Mouse (Mus musculus): Measurements from ENCODE around the gene Tbca. TPM values are rescaled to one million over a fixed set of nuclear protein-coding genes. Genes with fewer than 3 reads are reported as not detected.

Tbca gene
- 216 and 217 TPM in 2 replicates for polyA plus RNA-seq (2015; fragmentation: Nextera tagmentation; extraction: Ambion mirVana)

DNA sequence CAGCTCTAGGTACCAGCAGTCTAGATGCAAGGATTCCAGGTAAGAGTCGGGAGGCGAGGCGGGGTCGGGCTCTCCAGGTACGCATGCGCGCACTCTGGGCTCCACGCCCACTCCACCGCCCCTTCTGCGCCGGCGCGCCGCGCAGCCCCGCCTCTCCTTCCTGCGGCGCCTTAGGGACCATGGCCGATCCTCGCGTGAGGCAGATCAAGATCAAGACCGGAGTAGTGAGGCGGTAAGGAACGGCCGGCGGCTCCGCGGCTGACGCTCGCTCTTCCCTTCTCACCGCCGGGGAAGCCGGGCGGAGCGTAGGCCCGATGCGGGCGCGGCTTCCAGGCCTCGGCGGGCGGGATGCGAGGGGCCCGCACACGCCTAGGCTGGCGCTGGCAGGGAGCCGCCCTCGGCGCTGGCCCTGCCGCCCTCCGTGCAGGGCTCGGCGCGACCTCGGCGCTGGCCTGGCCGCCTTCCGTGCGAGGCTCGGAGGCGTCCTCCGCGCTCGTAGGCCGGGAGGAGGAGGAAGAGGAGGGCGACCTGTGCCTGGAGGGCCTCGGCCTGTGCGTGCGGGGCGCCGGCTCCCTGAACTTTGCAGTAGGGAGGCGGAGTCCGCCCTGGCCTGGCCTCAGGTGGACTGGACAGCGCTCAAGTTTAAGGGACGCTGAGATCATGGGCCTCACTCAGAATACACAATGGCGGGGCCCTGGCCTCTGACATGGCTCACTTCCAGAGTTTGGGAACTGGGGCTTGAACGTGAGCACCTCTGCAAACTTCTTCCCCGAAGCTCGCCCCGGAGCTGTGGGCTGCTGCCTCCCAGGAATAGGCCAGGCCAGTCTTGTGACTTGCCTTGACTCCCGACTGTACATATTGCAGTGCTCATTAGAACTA, at the start of gene Tbca:
Tbca (plus strand) TSS at position 140 of the 879 bp plus-strand sequence.
- under 1% methylated on average over 80 of the region's 81 CpGs for WGBS
- peak within 1 kb of the TSS; percentile 83 for H3K4me2 ChIP-seq (ENCODE audit: low read depth, low read length)
- no peaks in the 10 kb centered on the region for H3K36me3 ChIP-seq (ENCODE audit: control insufficient read depth, insufficient read depth, low read length)
- no peaks in the 10 kb centered on the region for H3K9me3 ChIP-seq (ENCODE audit: control insufficient read depth, low read length)
- peak; percentile 98 for ATAC-seq
- H3K4me3 ChIP-seq (ENCODE audit: low read length): peak within 1 kb of the TSS; percentile 100
- H3K27ac ChIP-seq (ENCODE audit: low read length): peak within 1 kb of the TSS; percentile 89
- no peaks in the 10 kb centered on the region for H3K27me3 ChIP-seq (replicated peaks; ENCODE audit: control insufficient read depth, insufficient read depth, low read length)
- peaks cover 13% of the 10 kb centered on the region; the same call in 1 of the 2 replicates for H3K4me1 ChIP-seq (ENCODE audit: control insufficient read depth, insufficient read depth, low read length)
- peak within 1 kb of the TSS; percentile 96 for H3K9ac ChIP-seq (ENCODE audit: low read depth, low read length)

DNA sequence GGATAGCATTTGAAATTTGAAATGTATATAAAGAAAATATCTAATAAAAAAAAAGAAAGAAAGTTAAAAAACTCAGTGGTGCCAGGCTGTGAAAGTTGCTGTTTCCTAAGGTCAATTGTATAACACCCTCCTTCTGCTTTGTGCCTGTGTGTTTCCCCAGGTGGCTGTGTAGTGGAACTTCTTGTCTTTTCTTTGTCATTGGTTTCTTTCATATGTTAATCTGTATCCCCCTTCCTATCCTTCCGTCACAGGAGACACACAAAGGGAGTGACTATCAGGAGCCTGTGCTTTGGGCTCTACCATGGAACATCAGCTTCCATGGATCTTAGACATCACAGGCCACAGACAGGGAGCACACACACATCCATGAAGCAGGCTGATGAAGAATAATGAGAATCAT, 43.5 kb upstream of the Tbca start:
- no peak overlapping the region for H3K9ac ChIP-seq (ENCODE audit: low read depth, low read length)
- no peaks in the 10 kb centered on the region for H3K36me3 ChIP-seq (ENCODE audit: control insufficient read depth, insufficient read depth, low read length)
- H3K4me2 ChIP-seq (ENCODE audit: low read depth, low read length): no peak overlapping the region
- WGBS: 59% methylated on average over 1 of the region's 1 CpGs
- no peak overlapping the region for H3K27ac ChIP-seq (ENCODE audit: low read length)
- H3K9me3 ChIP-seq (ENCODE audit: control insufficient read depth, low read length): no peaks in the 10 kb centered on the region
- H3K4me3 ChIP-seq (ENCODE audit: low read length): no peak overlapping the region
- H3K27me3 ChIP-seq (replicated peaks; ENCODE audit: control insufficient read depth, insufficient read depth, low read length): no peaks in the 10 kb centered on the region
- ATAC-seq: no peak
- no peaks in the 10 kb centered on the region for H3K4me1 ChIP-seq (ENCODE audit: control insufficient read depth, insufficient read depth, low read length)

DNA sequence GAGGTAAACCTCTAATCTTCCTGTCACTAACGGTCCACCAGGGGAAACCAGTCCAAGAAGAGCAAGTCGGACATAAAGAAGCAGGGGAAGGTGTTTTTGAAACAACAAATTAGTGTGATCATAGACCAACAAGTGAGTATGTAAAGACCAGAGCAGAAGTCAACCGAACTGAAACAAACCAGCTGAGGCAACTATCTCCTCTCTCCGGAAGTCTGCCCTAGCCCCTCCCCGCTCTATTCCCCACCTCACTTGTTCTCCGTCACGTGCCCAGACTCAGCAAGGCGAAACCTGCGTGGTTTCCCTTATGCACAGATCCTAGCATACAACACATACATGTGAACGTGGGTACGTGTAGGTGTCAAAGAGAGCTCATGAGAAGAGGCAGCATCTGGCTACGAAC, 22.9 kb upstream of the Tbca start:
- H3K27me3 ChIP-seq (replicated peaks; ENCODE audit: control insufficient read depth, insufficient read depth, low read length): no peaks in the 10 kb centered on the region
- WGBS: 85% methylated on average over 12 of the region's 12 CpGs

DNA sequence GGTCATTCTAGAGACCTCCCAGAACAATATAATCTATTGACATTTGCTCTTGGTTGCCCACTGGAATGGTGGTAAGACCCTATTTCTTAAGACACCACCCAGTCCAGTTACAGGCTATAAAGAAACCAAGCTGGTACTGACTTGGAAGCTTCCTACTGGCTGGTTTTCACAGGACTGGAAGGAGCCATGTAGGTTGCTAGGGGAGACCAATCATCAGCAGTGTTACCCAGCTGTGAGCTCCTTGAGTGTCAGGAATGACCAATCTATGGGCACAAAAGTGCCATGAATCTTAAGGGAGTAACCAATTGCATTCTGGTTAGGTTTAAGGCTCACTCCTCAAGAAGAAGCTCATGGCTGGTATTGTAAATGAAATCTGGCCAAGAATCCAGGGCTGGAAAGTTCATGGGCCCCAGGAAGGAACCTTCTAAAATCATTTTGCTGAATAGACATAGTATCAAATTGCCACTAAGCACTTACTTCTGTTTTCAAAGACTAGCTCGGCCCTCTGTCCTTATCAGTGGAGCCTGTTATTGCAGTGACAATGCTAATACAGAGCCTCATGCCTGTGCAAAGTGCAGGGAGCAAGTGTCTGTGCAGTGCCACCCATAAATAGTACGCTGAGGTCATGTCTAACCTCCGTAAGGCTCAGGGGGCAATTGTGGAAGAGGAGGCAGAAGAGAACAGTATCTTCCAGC, 20.1 kb upstream of the Tbca start:
- Histone ChIP-seq H3K4me2 (ENCODE audit: low read depth, low read length) (0 out of 2 replicates have a peak overlapping the region, but pooled peaks have one; percentile 3), H3K27me3 (replicated peaks; ENCODE audit: control insufficient read depth, insufficient read depth, low read length) (no peaks in the 10 kb centered on the region), H3K27ac (ENCODE audit: low read length) (peak overlapping the region; percentile 49), H3K4me1 (ENCODE audit: control insufficient read depth, insufficient read depth, low read length) (no peaks in the 10 kb centered on the region), H3K9ac (ENCODE audit: low read depth, low read length) (no peak overlapping the region), H3K9me3 (ENCODE audit: control insufficient read depth, low read length) (no peaks in the 10 kb centered on the region), H3K36me3 (ENCODE audit: control insufficient read depth, insufficient read depth, low read length) (no peaks in the 10 kb centered on the region), H3K4me3 (ENCODE audit: low read length) (no peak overlapping the region)
- ATAC-seq: peak; percentile 98
- 36% methylated on average over 3 of the region's 3 CpGs for WGBS

More for the DNA sequence above, 22.9 kb upstream of the Tbca start:
- no peaks in the 10 kb centered on the region for H3K4me1 ChIP-seq (ENCODE audit: control insufficient read depth, insufficient read depth, low read length)
- no peak overlapping the region for H3K4me3 ChIP-seq (ENCODE audit: low read length)
- no peaks in the 10 kb centered on the region for H3K9me3 ChIP-seq (ENCODE audit: control insufficient read depth, low read length)
- H3K4me2 ChIP-seq (ENCODE audit: low read depth, low read length): no peak overlapping the region
- no peak for ATAC-seq
- no peaks in the 10 kb centered on the region for H3K36me3 ChIP-seq (ENCODE audit: control insufficient read depth, insufficient read depth, low read length)
- H3K9ac ChIP-seq (ENCODE audit: low read depth, low read length): no peak overlapping the region
- H3K27ac ChIP-seq (ENCODE audit: low read length): no peak overlapping the region

DNA sequence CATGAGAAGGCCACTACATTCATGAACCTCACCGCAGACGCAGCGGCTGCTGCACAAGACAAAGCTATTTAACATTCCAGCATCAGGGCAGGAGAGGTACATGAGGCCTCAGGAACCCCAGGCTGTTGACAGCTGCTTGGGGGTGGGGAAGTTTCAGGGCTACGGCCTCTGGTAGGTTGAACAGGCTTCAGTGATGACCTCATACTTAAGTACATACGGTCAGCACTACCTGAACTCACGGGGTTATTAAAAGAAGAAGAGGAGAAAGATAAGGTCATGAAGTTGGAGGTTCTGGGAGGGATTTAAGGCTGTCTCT, 19.6 kb upstream of the Tbca start:
- Histone ChIP-seq H3K4me1 (ENCODE audit: control insufficient read depth, insufficient read depth, low read length) (no peaks in the 10 kb centered on the region), H3K9me3 (ENCODE audit: control insufficient read depth, low read length) (no peaks in the 10 kb centered on the region), H3K4me2 (ENCODE audit: low read depth, low read length) (0 out of 2 replicates have a peak overlapping the region, but pooled peaks have one; percentile 3), H3K4me3 (ENCODE audit: low read length) (no peak overlapping the region), H3K9ac (ENCODE audit: low read depth, low read length) (no peak overlapping the region), H3K27me3 (replicated peaks; ENCODE audit: control insufficient read depth, insufficient read depth, low read length) (no peaks in the 10 kb centered on the region), H3K36me3 (ENCODE audit: control insufficient read depth, insufficient read depth, low read length) (no peaks in the 10 kb centered on the region), H3K27ac (ENCODE audit: low read length) (peak overlapping the region; percentile 23)
- WGBS: 39% methylated on average over 6 of the region's 6 CpGs
- ATAC-seq: peak; percentile 93

DNA sequence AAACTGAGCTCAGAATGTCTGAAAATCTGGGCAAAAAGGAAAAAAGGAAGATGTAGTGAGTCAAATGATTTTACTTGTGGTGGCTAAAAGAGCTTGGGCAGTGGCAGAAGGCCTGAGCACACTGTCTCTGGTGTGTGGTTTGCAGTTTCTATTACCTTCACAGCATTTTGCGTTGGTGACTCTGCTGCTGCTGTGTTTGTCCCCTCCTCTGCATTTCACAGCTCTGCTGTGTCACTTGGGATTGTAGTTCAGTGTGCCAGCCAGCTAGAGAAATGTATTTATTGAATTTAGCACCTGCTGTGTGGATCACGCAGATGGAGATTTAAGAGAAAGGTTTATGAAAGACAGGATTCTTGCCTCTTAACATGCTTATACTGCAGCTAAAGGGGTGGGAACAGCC, 1.8 kb upstream of the Tbca start:
- Histone ChIP-seq H3K4me1 (ENCODE audit: control insufficient read depth, insufficient read depth, low read length) (peaks cover 9% of the 10 kb centered on the region; the same call in 1 of the 2 replicates), H3K4me3 (ENCODE audit: low read length) (no peak overlapping the region), H3K27me3 (replicated peaks; ENCODE audit: control insufficient read depth, insufficient read depth, low read length) (no peaks in the 10 kb centered on the region), H3K36me3 (ENCODE audit: control insufficient read depth, insufficient read depth, low read length) (no peaks in the 10 kb centered on the region), H3K4me2 (ENCODE audit: low read depth, low read length) (no peak overlapping the region), H3K27ac (ENCODE audit: low read length) (no peak overlapping the region), H3K9me3 (ENCODE audit: control insufficient read depth, low read length) (no peaks in the 10 kb centered on the region), H3K9ac (ENCODE audit: low read depth, low read length) (no peak overlapping the region)
- no peak for ATAC-seq
- 73% methylated on average over 2 of the region's 2 CpGs for WGBS

DNA sequence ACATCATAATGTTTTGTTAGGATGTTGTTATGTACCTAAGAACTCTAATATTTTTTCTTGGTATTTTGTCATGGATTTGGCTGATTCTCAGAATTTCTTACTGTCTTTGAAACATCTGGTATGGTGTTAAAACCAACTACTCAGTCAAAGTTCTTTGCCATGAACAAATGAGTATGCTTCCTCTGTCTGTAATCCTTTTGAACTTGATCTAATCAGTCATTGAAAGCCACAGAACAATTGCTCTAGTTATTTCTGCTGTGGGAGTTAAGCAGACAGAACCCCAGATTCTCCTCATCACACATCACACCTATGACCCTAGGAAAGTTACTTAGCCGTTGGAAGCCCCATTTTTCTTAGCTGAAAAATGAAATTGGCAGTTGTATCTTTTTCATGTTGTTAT, 6.0 kb downstream of the Tbca start:
- Histone ChIP-seq H3K4me1 (ENCODE audit: control insufficient read depth, insufficient read depth, low read length) (peaks cover 9% of the 10 kb centered on the region; the same call in 1 of the 2 replicates), H3K27ac (ENCODE audit: low read length) (no peak overlapping the region), H3K9me3 (ENCODE audit: control insufficient read depth, low read length) (no peaks in the 10 kb centered on the region), H3K4me2 (ENCODE audit: low read depth, low read length) (no peak overlapping the region), H3K4me3 (ENCODE audit: low read length) (no peak overlapping the region), H3K36me3 (ENCODE audit: control insufficient read depth, insufficient read depth, low read length) (no peaks in the 10 kb centered on the region), H3K9ac (ENCODE audit: low read depth, low read length) (no peak overlapping the region), H3K27me3 (replicated peaks; ENCODE audit: control insufficient read depth, insufficient read depth, low read length) (no peaks in the 10 kb centered on the region)
- 70% methylated on average over 1 of the region's 1 CpGs for WGBS
- ATAC-seq: no peak

DNA sequence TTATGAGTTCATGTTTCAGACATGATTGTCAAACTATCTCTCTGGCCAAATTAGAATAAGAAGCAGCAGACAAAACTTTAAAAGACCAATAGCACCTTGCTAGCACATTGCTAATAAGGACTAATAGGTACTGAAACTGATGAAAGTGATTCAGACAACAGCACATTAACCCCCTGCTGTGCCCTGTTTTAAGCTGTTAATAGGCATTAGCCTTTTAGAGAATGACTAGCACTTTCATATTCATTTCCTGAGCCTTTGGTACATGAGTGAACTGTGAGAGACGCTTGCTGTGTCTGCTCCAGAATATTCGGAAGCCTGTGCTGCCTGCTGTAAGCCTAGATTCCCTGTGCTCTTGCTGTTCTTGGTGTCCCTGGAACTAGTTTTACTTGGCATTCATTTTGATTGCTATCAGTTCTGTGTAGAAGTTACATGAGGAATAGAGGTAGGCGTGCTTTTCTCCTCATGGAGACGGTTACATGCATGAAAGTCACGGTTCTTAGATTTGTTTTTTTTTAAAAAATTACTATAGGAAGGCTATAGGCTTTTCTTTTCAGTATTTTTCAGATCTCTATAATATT, 14.9 kb downstream of the Tbca start:
- no peak overlapping the region for H3K9ac ChIP-seq (ENCODE audit: low read depth, low read length)
- 87% methylated on average over 5 of the region's 5 CpGs for WGBS

More for the DNA sequence above, 14.9 kb downstream of the Tbca start:
- Histone ChIP-seq H3K36me3 (ENCODE audit: control insufficient read depth, insufficient read depth, low read length) (no peaks in the 10 kb centered on the region), H3K4me3 (ENCODE audit: low read length) (no peak overlapping the region), H3K4me1 (ENCODE audit: control insufficient read depth, insufficient read depth, low read length) (peaks cover 7% of the 10 kb centered on the region; the same call in 1 of the 2 replicates), H3K27ac (ENCODE audit: low read length) (no peak overlapping the region), H3K4me2 (ENCODE audit: low read depth, low read length) (no peak overlapping the region), H3K9me3 (ENCODE audit: control insufficient read depth, low read length) (no peaks in the 10 kb centered on the region), H3K27me3 (replicated peaks; ENCODE audit: control insufficient read depth, insufficient read depth, low read length) (no peaks in the 10 kb centered on the region)
- no peak for ATAC-seq

Data from intestine, embryonic 16.5 days (tissue).